Mouse (Mus musculus) liver, postnatal 0 days (tissue): ENCODE data around the gene Sec62.

Experiments used
- CTCF ChIP-seq: sonication (generic); IDR thresholded peaks from 2 replicates; pipeline ENCODE4 v1.5.1; 2016; ENCODE audit warnings: antibody characterized with exemption, low read depth
- EP300 ChIP-seq: IDR thresholded peaks from 2 replicates; pipeline ENCODE4 v1.6.1; 2016; ENCODE audit warnings: antibody characterized with exemption, low read depth, mild to moderate bottlenecking

DNA sequence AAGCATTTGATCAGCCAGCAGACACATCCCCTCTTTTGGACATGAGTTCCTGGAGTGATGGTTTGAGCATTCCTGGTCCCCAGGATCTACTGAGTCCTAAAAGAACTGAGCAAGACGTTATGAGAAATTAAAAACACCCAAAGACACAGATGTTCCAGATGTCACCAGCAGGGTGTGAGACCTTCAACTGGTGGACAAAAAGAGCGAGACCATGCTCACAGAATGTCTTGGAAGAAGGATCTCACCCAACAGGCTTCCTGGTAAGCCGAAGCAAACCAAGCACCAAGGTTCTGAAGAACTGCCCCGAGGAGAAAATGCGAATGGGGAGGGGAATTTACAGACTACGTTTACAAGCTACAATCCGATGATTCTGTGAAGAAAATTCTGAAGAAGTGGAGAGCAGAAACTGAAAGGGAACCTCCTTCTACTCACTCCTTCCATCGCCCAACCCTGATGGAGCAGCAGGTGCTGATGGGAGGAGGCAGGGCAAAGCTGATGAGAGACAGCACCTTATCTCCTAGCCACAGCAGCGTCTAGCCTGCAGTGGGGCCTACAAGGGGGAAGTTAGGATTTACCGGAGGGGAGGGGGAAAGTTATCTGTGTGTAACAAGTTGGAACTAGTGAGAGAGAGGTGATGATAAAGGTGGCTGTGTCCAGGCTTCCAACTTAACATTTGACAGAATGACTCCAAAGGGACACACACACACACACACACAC lies 27.2 kb upstream of the Sec62 start:
- TF ChIP-seq EP300 (peak; percentile 99), CTCF (peak; percentile 55)
